Mouse (Mus musculus) brain, embryonic 14.5 days (tissue): ENCODE measurements at regions not wholly inside any gene's neighbourhood (a gene's known extent, or its start where the extent isn't known, plus 50 kb on each side); places are given as distances from the start of the nearest gene placed in this dataset.

Experiments
- DNase-seq: peaks from one replicate; pipeline ENCODE4 v3.0.0-alpha.2; 2011; ENCODE audit warnings: low read depth
- CTCF ChIP-seq: fragments of 200-500 bp; IDR thresholded peaks from 2 replicates; pipeline ENCODE4 v1.5.1; 2012; ENCODE audit warnings: inconsistent platforms, mild to moderate bottlenecking, moderate library complexity, borderline replicate concordance; ENCODE audit not compliant: insufficient read depth, insufficient read length; ENCODE audit errors: extremely low read depth
- POLR2A ChIP-seq: fragments of 200-500 bp; IDR thresholded peaks from 2 replicates; pipeline ENCODE4 v1.6.1; 2012; ENCODE audit warnings: mild to moderate bottlenecking, inconsistent platforms, borderline replicate concordance; ENCODE audit not compliant: poor library complexity, insufficient read depth, insufficient read length, severe bottlenecking; ENCODE audit errors: extremely low read depth

- TF ChIP-seq POLR2A (no peak), CTCF (no peak)
- peak; percentile 45 for DNase-seq
These were observed 333.5 kb upstream of the Lsamp start for GRCm38 (mm10) chr16:39650616-39651015.

- DNase-seq: no peak
- TF ChIP-seq POLR2A (no peak), CTCF (no peak)
These were observed 316.3 kb upstream of the Lsamp start for GRCm38 (mm10) chr16:39667905-39668304.

DNA sequence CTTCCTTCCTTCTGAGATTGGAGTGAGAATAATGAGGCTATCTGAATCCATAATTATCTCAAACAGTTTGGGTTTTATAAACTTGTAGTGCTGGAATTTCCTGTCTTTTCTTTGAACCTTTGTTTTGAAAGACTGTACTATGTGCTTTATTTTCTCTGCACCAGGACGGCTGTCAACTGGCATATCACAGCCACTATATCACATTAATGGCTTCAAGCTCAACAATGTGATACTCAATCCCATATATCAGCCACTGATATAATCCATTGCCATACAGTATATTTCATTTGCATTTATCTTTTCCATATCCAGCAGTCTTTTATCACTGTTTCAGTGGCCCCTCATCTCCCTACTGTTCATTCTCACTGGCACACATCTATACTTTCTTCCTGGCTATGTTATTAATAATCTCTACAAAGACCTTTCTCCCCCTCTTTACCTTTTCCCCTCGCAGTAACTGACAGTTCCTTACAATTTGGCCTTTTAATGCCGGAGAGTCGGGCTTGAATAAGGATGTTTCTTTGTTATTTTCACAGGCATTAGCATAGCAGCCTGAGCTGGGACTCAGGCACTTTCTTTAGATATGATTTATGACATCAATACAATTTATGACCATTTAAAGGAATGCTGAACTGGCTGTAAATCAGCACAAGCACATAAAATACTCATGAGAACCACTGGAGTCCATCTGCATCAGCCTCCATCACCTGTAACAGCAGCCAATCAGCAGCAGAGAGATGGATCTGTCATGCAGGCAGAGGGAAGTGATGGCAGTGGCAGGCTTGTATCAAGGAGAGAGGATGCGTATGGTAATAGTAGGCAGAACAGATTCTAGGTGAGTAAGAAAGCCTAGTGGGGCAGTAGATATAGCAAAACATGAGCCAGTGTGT, 311.8 kb upstream of the Lsamp start:
- TF ChIP-seq CTCF (no peak), POLR2A (no peak)
- peak; percentile 25 for DNase-seq

GRCm38 (mm10) chr16:39675775-39676174, 308.4 kb upstream of the Lsamp start:
- DNase-seq: peak; percentile 72
- TF ChIP-seq POLR2A (no peak), CTCF (no peak)

DNA sequence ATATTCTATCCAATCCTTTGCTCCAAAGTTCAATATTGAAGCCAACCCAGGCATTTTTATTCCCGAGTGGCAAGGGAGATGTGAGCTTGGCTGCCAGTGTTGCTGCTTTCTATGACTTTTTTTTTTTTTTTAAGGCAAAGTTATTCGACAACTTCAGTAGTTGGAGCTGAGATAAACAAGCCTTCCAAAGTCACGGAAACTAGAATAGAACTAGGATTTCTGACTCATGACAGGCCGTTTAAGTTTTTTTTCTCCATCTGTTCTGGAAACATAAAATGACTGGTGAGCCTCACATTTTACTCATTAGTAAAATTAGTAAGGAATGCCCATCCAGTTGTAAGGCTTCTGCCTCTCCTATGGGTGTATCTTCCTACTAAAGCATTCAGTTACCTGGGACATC, 305.9 kb upstream of the Lsamp start:
- DNase-seq: no peak
- TF ChIP-seq POLR2A (no peak), CTCF (no peak)

DNA sequence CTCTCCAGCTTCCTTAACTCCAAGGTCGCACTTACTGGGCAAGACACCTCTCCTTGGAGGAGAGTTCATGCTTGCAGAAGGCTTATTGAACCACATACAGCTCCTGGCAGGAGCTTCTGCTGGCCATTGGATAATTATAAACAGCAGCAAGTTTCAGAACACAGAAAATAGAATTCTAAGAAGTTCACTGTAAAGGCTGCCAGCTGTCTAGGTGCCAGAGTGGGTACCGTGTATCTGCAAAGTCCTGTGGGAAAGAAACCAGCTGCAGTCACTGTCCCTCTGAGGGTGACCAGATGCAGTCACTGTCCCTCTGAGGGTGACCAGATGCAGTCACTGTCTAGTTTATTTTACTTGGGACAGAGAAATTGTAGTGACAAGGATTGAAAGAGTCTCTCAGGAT, 291.1 kb upstream of the Lsamp start:
- no peak for DNase-seq
- TF ChIP-seq POLR2A: no peak
- TF ChIP-seq CTCF: no peak

DNA sequence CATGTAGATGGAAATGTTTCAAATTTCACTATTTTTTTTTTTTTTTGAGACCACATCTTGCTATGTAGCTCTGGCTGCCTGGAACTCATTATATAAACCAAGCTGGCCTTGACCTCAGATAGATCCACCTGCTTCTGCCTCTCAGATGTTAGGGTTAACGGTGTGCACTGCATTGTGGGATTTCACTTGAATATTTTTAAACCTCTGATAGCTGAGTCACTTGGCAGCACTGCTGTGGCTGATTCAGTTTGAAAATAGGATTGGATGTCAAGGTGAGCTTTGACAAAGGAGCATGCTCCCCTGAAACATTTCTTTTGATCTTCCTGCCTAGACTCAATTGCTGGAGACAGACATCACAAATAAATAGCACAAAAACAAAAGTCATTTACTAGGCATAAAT, 288.3 kb upstream of the Lsamp start:
- TF ChIP-seq POLR2A: no peak
- no peak for TF ChIP-seq CTCF
- DNase-seq: no peak

DNA sequence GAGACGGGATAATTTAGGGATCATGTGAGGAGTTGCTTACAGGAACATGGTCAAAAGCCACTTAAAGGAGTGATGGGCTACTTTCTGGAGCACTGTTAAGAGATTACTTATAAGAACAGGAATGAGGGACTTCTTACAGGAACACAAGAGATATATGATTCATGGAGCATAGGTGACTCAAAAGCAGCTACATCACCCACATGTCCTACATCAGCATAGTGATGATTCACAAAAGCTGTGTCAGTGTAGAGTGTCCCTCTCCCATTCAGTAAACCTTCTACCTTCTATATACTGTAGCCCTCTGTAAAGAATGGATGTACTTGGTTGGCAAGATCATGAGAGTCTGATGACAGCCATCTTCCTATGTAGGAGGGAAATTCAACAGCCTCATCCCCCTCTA, 285.0 kb upstream of the Lsamp start:
- TF ChIP-seq CTCF (no peak), POLR2A (no peak)

DNA sequence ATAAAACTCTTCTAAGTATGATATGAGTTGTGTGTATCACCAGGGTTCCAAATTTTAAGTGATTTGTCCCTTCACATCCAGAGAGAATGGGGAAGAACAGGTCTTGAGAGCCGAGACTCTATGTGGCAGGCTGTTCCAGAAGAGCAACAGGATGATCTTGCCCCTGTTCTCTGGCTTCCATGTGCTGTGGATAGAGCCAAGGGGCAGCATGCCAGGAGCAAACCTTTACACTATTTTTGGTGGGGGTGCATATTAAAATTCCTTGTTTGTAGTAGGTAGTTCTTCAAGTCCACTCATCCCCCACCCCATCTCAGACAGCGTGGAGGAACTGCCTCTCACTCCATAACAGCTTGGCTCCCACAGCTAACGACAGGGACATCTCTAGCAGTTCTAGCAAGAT, 278.0 kb upstream of the Lsamp start:
- TF ChIP-seq POLR2A (no peak), CTCF (no peak)
- DNase-seq: no peak

More for the DNA sequence above, 285.0 kb upstream of the Lsamp start:
- DNase-seq: no peak

DNA sequence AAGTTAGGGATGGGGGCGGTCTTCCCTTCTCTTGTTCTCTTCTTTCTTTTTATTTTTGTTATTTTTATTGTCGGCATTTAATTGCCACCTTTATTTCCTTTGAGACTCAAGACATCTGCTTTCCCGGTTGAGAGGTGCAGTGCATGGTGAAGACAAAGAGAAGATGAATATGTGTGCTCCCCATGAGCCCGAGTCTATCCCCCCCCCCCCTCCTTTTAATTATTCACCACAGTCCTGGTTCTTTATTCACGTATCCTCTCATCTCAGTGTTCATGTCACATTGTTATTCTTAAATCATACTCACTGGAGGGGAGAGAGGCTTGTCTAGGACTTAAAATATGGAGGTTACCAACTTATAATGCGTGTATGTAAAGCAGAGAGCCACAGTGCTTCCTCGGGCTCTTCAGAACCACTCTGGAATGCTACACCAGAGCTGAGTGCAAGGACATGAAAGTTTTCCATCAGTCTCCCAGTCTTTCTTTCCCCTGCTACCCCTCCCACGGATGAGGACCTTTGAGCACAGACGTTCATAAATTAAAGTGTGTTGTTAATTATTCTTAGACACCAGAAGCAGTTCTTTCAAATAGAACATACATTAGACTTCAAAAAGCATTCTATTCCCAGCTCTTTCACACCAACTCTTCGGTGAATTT, 274.6 kb upstream of the Lsamp start:
- no peak for DNase-seq
- TF ChIP-seq POLR2A (no peak), CTCF (no peak)

GRCm38 (mm10) chr16:39727586-39727985, 256.6 kb upstream of the Lsamp start:
- peak; percentile 31 for DNase-seq
- TF ChIP-seq POLR2A (no peak), CTCF (no peak)
